Mouse (Mus musculus): Measurements from ENCODE around the gene Atxn1.

DNA sequence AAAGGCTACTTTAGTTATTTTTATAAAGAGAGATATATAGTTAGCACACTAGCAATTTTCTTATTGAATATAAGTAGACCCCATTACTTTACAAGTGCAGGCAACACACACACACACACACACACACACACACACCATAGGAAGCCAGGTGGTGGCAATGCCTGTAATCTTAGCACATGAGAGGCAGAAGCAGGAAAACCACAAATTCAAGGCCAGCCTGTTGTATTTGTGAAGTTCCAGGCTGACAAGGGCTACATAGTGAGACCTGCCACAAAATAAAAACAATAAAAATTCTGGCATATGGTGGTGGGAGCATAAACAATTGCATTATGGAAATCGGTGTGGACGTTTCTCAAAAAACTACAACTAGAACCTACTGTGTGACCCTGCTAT, 88.4 kb downstream of the Atxn1 start:
- TF ChIP-seq GATA1 (IDR thresholded peaks at IDR 0.05; ENCODE audit: borderline replicate concordance, low read length), result no peak
- no peak for TF ChIP-seq FLI1 (IDR thresholded peaks at IDR 0.05; ENCODE audit: low read length)
